14 mouse cellular contexts compared by ENCODE assay signal in the genomic region with DNA sequence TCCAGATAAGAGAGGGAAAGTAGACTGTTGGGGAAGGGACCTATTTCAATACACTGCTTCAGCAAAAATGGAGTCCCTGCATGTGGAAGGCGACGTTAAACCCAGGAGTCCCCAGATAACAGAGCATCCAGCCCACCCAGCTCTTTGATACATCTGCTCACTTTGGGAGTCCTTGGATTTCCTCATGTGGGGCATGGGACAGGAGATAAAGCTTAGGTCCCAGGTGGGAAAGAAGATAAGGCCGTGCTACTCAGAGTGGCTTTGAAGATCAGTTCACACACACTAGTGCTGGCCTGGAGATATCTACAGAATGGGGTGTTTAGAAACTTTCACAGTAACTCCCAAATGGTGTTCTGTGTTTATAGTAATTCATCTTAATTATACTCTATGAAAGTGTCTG. TPM values are rescaled to one million over a fixed set of nuclear protein-coding genes. Genes with fewer than 3 reads are reported as not detected.
DNase-seq lines count a peak whose midpoint lies in the region; ATAC-seq and TF ChIP-seq lines count a peak whose summit lies in the region.
"Had no signal": no experiment of that assay in that cellular context is flagged by ENCODE, and none has a peak within 500 bp of the region (broad histone marks: within the 10 kb centered on the region; RNA-seq: fewer than 3 reads in every experiment).

No protein-coding gene starts in this region.

- intact Hi-C loops in gastrocnemius, postnatal 36 days (cut with DNase I): no loop called here

- peaks cover 38% of the 10 kb centered on the region for H3K27me3 ChIP-seq in intestine, embryonic 15.5 days (replicated peaks)
- peaks cover 43% of the 10 kb centered on the region for H3K27me3 ChIP-seq in intestine, postnatal 0 days (replicated peaks; ENCODE audit: control insufficient read depth, insufficient read depth, low read length)
- peaks cover 38% of the 10 kb centered on the region for H3K27me3 ChIP-seq in liver, embryonic 11.5 days (replicated peaks; ENCODE audit: control insufficient read depth, insufficient read depth, low read length)
- H3K27me3 ChIP-seq in midbrain, embryonic 13.5 days: peaks cover 28% of the 10 kb centered on the region

- ATAC-seq in intestine, embryonic 15.5 days: peak; percentile 67; the same call in 1 of the 2 replicates
- ATAC-seq in intestine, postnatal 0 days: no peak
- ATAC-seq in liver, embryonic 11.5 days (replicated peaks; ENCODE audit: low FRiP score): peak; percentile 97
- ATAC-seq in midbrain, embryonic 13.5 days: no peak
- ATAC-seq: Patski had no signal

- H3K36me3 ChIP-seq in intestine, embryonic 15.5 days: no peaks in the 10 kb centered on the region
- H3K36me3 ChIP-seq in intestine, postnatal 0 days (ENCODE audit: control insufficient read depth, insufficient read depth): no peaks in the 10 kb centered on the region
- no peaks in the 10 kb centered on the region for H3K36me3 ChIP-seq in liver, embryonic 11.5 days (ENCODE audit: control insufficient read depth, insufficient read depth, low read length)
- H3K36me3 ChIP-seq in midbrain, embryonic 13.5 days: no peaks in the 10 kb centered on the region
- H3K36me3 ChIP-seq: hindbrain, embryonic 15.5 days had no signal

- H3K4me1 ChIP-seq in intestine, embryonic 15.5 days (replicated peaks): peaks cover 19% of the 10 kb centered on the region
- no peaks in the 10 kb centered on the region; the same call in 1 of the 2 replicates for H3K4me1 ChIP-seq in intestine, postnatal 0 days (replicated peaks; ENCODE audit: control insufficient read depth, insufficient read depth, low read length)
- H3K4me1 ChIP-seq in liver, embryonic 11.5 days (replicated peaks; ENCODE audit: control insufficient read depth, insufficient read depth, low read length): peaks cover 35% of the 10 kb centered on the region
- H3K4me1 ChIP-seq in midbrain, embryonic 13.5 days (replicated peaks): peaks cover 23% of the 10 kb centered on the region

- H3K9me3 ChIP-seq in intestine, embryonic 15.5 days: no peaks in the 10 kb centered on the region
- no peaks in the 10 kb centered on the region for H3K9me3 ChIP-seq in intestine, postnatal 0 days (ENCODE audit: control insufficient read depth)
- no peaks in the 10 kb centered on the region for H3K9me3 ChIP-seq in liver, embryonic 11.5 days (ENCODE audit: control insufficient read depth, low read length)
- H3K9me3 ChIP-seq in midbrain, embryonic 13.5 days: no peaks in the 10 kb centered on the region
- H3K9me3 ChIP-seq: hindbrain, embryonic 15.5 days had no signal

- no peak overlapping the region for H3K4me2 ChIP-seq in intestine, embryonic 15.5 days (replicated peaks)
- no peak overlapping the region for H3K4me2 ChIP-seq in intestine, postnatal 0 days (replicated peaks; ENCODE audit: low read depth)
- peak overlapping the region; percentile 27 for H3K4me2 ChIP-seq in liver, embryonic 11.5 days
- no peak overlapping the region for H3K4me2 ChIP-seq in midbrain, embryonic 13.5 days (replicated peaks)
- H3K4me2 ChIP-seq: hindbrain, embryonic 15.5 days had no signal

- 74% methylated on average over 3 of the region's 3 CpGs for WGBS in intestine, embryonic 15.5 days
- 64% methylated on average over 3 of the region's 3 CpGs for WGBS in intestine, postnatal 0 days
- 13% methylated on average over 3 of the region's 3 CpGs for WGBS in liver, embryonic 11.5 days
- 81% methylated on average over 3 of the region's 3 CpGs for WGBS in midbrain, embryonic 13.5 days

- no peak overlapping the region for H3K9ac ChIP-seq in intestine, embryonic 15.5 days
- no peak overlapping the region for H3K9ac ChIP-seq in intestine, postnatal 0 days (ENCODE audit: low read depth, low read length)
- H3K9ac ChIP-seq in liver, embryonic 11.5 days (ENCODE audit: low read depth, low read length): no peak overlapping the region
- H3K9ac ChIP-seq in midbrain, embryonic 13.5 days (replicated peaks): no peak overlapping the region
- H3K9ac ChIP-seq: hindbrain, embryonic 15.5 days had no signal

- no peak for TF ChIP-seq CTCF in intestine, postnatal 0 days (IDR thresholded peaks at IDR 0.05; ENCODE audit: low read depth)

- H3K27ac ChIP-seq in intestine, embryonic 15.5 days: no peak overlapping the region
- no peak overlapping the region for H3K27ac ChIP-seq in intestine, postnatal 0 days (ENCODE audit: low read depth, low read length)
- peak overlapping the region; percentile 51; the same call in 1 of the 2 replicates for H3K27ac ChIP-seq in liver, embryonic 11.5 days (ENCODE audit: low read depth, low read length)
- H3K27ac ChIP-seq in midbrain, embryonic 13.5 days: no peak overlapping the region
- H3K27ac ChIP-seq: hindbrain, embryonic 15.5 days; layer of hippocampus, adult 2 months had no signal

- no peak overlapping the region for H3K4me3 ChIP-seq in intestine, embryonic 15.5 days (replicated peaks)
- no peak overlapping the region for H3K4me3 ChIP-seq in intestine, postnatal 0 days (ENCODE audit: low read depth, low read length)
- no peak overlapping the region for H3K4me3 ChIP-seq in liver, embryonic 11.5 days (ENCODE audit: low read depth, low read length)
- H3K4me3 ChIP-seq in midbrain, embryonic 13.5 days (replicated peaks): no peak overlapping the region
- H3K4me3 ChIP-seq: hindbrain, embryonic 15.5 days; layer of hippocampus, adult 2 months had no signal

- peak; percentile 51 for DNase-seq in c-Kit-positive CD71-negative TER-119-negative erythroid progenitor cells, embryonic 14.5 days (ENCODE audit: low read depth)
- DNase-seq in liver, embryonic 11.5 days (ENCODE audit: low spot score): no peak
- peak; percentile 29 to 55 for DNase-seq in spleen, postnatal 14 days (ENCODE audit: low spot score in 2 of 2)
- no peak for DNase-seq in cerebellum, postnatal 36 days
- no peak for DNase-seq in gastrocnemius, postnatal 36 days
- DNase-seq: adrenal gland, adult 2 months; kidney, adult 9 months; lung, adult 2 months had no signal

RNA-seq across cellular contexts. Expression of a gene that starts 3.9 kb away (rescaled TPM):
- 2.8 and 3.2 TPM in 2 replicates for polyA plus RNA-seq in intestine, embryonic 15.5 days (2015; fragmentation: Nextera tagmentation; extraction: Ambion mirVana)
- 5.3 and 6.3 TPM in 2 replicates for polyA plus RNA-seq in intestine, postnatal 0 days (2015; fragmentation: Nextera tagmentation; extraction: Ambion mirVana)
- polyA plus RNA-seq in liver, embryonic 11.5 days (2014; fragmentation: Nextera tagmentation; extraction: Ambion mirVana): 56.2 and 61.7 TPM in 2 replicates
- 1 to 10 TPM; 1.6 to 2.0 TPM for total RNA-seq in gastrocnemius, postnatal 36 days (2021)
- polyA plus RNA-seq in midbrain, embryonic 13.5 days (2015; fragmentation: Nextera tagmentation; extraction: Ambion mirVana): 28.8 and 40.1 TPM in 2 replicates
- polyA plus RNA-seq: Patski had no signal

Comparison
In these comparisons a context has a peak if more than half of its experiments do, and no peak if none do; other contexts are left out.
1. ATAC-seq: peak in intestine, embryonic 15.5 days (single experiment) and liver, embryonic 11.5 days (single experiment); none in intestine, postnatal 0 days (single experiment) and midbrain, embryonic 13.5 days (single experiment).
2. DNase-seq: peak in c-Kit-positive CD71-negative TER-119-negative erythroid progenitor cells, embryonic 14.5 days (single experiment) and spleen, postnatal 14 days (2 of 2); none in liver, embryonic 11.5 days (single experiment), cerebellum, postnatal 36 days (0 of 2) and gastrocnemius, postnatal 36 days (0 of 2).